Mouse (Mus musculus): ENCODE results near the gene Nfia. TPM values are rescaled to one million over a fixed set of nuclear protein-coding genes. Genes with fewer than 3 reads are reported as not detected.

Gene Nfia
- total RNA-seq, 2 experiments from 2014 or later = 134 to 149 TPM

DNA sequence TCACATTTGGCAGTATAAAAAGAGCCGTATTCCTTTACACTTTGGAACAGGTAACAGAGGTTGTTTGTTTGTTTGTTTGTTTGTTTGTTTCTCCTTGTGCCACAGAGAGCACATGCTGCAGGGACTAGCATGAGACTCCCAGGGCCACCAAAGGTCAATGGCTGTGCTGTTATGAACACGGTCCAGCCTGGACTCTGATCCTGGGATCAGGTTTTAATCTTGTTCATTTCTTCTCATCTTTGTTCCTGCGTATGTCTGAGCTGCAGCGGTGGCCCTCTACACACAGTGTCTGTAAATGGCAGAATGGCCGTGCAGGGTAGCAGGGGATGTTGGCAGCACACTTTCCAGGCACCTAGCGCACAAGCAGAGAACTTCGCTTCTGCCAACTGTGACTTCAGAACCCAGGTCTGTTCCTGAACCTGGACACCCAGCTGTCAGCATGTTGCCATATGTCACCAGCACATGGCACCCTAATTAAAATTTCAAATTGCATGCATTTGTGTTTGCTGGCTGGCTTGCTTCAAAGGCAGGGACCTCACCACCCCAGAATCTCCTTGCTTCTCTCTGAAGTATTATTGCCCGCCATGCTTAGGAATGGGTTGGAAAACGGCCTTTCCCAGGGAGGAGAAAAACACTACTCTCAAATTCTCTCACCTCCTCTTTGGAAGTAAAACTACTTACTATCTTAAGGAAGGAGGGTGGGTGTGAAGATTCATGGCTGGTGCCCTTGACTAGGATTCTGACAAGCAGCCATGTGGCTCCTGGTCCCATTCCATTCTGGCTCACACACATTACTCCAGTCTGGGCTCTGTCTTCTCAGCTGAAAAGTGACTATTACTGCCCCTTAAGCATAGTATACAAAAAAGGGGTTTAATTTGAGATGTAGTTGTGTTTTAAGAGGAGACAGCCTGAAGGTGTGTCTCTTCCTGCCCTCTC is 107.9 kb downstream of the Nfia start:
- intact Hi-C loops (cut with DNase I) = no loop called here
- no peak for DNase-seq (ENCODE audit: low spot score)

DNA sequence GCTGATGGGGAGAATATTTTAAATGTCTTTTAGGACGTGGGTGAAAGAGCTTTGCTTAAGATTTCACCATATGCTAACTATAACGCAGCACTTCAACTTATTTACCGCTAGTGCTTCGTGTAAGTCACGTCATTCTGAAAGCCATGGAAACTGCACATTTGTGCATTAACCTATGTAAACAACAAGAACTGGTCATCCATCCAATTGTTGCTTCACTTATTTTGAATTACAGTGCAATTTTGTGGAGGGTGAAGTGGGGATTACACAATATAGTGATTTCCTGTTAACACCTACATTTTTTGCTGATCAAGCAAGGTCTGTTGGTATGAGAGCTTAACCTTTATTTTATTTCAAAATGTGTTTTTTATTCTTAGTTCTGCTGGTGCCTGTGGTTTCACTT is 113.0 kb downstream of the Nfia start:
- DNase-seq (ENCODE audit: low spot score) = no peak
- intact Hi-C loops (cut with DNase I) = no loop called here

DNA sequence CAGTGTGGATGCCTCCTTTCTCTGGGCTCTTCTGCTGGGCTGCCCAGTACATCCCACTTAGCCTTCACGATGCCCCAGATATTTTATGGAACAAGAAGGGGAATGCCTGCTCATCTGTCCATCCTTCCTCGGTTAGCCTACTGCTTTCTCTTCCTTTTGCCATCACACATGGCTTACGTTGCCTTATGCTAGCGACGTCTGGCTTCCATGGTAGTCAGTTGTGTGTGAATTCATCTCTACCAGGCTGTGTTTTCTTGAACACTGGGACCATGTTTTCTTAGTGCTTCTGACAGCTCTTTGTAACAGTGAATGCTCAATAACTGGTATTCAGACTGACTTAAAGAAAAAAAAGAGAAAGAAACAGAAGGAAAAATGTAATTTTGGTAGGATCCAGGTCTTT is 113.7 kb downstream of the Nfia start:
- intact Hi-C loops (cut with DNase I) = no loop called here
- DNase-seq (ENCODE audit: low spot score) = no peak

DNA sequence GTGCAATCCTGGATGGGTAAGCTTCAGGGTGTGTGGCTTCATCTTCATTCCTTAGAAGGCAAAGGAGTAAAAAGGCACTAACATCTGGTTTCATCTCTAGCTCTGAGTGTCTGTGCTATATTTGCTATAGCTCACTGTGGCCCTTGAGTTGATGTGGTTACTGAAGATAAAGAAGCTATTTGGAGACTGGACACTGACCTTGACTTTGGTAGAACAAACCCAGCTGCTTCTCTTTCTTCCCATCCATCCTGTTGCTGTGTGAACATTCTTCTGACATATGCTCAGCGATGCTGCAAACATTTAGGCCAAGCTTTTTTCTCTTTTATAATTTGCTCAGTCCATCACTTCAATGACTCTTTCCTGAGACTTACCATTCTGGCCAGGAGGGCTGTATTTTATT is 114.7 kb downstream of the Nfia start:
- intact Hi-C loops (cut with DNase I) = no loop called here
- DNase-seq (ENCODE audit: low spot score) = no peak

DNA sequence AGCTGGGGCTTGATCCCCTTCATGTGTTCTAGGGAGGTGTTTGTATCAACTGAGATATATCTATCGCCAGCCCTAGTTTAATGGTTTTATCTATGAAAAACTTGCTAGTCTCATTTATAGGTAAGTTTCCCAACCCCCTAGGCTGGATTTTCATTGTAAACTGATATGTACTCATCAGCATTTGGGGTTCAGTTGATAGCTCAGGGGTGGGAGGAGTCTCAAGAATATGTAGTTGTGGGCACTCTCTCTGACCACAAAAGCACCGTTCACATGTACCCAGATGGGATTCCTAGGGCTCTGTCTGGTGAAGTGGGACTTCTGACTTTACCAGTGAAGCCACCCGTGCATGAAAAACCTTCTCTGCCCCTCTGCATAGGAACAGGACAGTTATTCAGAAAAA is 118.5 kb downstream of the Nfia start:
- DNase-seq (ENCODE audit: low spot score) = no peak
- intact Hi-C loops (cut with DNase I) = no loop called here

DNA sequence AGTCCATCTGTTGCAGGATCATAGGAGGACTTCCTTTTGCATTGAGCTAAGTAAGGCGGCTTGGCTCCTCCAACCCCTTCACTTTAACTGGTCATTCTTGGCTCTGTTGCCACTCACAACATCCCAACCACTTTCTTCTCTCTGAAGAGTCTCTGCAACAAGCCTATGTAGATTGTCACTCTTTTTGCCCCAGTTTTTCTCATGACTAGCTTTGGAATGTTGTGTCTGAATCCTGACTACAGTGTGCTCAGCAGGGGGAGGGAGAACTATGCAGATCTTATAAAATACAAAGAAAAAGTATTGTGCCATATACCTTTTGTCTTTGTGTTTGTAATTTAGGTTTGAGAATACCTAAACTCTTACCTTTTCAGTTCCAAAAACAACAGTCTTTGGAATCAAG is 119.1 kb downstream of the Nfia start:
- intact Hi-C loops (cut with DNase I) = no loop called here
- DNase-seq (ENCODE audit: low spot score) = no peak

DNA sequence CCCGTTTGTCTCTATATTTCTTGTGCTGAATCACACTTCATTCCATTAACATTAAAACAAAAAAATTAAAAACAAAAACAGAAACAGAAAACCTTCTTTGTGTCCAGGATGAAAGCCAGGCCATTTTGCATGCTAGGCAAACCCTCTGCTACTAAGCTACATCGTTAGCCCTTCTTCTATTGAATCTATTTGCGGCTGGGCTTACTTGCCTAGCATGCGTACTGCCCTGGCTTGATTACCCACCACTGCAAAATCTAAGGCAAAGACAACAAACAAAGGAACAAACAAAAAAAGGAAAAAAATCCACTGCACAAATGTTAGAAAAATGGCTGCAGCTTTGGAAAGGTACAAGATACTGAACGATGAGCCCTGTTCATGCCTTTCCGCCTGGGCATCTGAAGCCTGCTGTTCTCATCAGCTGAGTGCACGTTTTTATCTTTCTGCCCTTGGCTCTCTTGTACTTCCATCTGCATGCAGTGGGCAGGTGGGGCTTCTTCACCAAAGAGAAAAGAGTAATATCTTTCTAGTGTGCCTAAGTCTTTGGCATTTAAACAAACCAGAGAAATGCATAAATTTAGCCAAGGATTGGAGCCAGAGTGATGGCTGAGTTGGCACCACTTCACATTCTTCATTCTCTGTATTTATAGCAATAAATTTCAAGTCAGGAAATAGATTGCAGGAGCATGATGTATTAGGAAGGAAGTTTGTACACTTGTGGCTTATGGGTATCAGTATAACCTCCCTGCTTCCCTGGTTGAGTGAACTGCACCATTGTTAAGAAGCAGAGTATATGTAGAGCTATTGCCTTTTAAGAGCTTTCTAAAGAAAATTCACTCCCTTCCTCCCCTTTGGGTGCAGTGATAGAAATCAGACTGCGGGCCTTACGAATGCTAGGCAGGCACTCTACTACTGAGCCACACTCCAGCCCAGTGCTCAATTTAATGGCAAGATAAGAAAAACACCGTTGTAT is 121.7 kb downstream of the Nfia start:
- no peak for DNase-seq (ENCODE audit: low spot score)
- intact Hi-C loops (cut with DNase I) = no loop called here

DNA sequence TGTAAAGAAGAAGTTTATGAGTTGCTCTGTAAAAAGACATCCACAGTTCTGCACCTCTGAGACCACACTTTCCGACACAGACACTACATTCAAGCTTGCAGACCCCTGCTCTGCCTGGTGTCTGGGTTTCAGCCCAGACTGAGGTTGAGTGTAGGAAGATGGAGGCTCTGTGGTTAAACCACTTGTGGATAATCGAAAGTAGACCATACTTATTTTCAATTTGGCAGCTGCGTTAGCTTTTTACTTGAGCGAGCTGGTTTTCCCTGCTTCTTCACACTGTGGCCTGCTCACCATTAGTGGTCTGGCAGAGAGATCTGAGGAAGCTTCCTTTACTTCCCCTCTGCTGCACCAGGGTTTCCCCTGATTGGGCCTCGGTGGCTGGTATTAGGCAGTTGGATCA is 123.4 kb downstream of the Nfia start:
- no peak for DNase-seq (ENCODE audit: low spot score)
- intact Hi-C loops (cut with DNase I) = no loop called here

DNA sequence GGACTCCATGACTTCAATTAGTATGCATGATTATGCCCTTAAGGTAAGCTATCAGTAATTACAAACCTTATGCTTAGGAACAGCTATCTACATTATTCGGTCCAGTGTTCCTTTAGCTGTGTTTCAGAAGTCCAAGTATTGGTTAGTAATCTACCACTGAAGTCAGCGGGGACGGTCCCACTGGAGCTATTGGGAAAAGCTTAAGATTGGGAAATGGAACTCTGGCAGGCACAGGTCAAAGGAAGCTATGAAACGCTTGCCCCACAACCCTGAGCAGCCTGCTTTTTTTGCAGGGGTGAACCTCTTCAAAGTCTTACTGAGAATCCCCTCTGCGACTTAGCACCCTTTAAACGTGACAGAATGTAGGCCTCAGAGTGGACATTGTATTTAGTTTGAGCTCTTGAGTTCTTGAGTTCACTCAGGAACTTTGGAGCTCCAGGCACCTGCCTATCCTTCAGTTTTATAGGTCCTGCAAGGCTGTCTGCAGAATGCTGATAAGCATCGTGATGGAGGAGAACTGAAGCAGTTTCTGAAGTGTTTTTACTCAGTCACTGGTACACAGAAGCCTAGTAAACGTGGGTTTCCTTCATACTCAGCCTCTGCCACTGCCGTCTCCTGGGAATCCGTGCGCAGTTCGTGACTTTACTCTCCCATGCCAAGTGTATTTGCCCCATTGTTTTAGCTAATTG is 127.9 kb downstream of the Nfia start:
- intact Hi-C loops (cut with DNase I) = no loop called here
- DNase-seq (ENCODE audit: low spot score) = no peak

DNA sequence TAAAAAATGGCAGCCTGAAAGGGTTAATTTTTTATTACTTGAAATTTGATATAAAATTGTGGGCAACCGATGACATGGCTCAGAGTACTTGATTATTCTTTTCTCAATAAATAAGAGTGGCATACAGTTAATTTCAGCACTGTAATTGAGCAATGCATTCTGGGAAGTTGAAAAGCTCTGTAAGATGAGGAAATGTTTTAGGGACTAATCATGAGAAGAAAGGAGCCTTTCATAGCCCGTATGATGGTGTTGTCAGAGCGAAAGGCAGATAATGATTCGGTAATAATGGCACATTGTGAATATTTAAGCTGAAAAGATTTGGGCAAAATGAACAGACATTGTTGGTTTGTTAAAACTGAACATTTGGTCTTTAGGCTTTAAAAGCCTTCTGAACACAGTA is 133.3 kb downstream of the Nfia start:
- intact Hi-C loops (cut with DNase I) = loop anchor here (1.0 to 5.0 kb wide), 3 partner anchors 34 to 154 kb away; no protein-coding TSS in a partner anchor

DNA sequence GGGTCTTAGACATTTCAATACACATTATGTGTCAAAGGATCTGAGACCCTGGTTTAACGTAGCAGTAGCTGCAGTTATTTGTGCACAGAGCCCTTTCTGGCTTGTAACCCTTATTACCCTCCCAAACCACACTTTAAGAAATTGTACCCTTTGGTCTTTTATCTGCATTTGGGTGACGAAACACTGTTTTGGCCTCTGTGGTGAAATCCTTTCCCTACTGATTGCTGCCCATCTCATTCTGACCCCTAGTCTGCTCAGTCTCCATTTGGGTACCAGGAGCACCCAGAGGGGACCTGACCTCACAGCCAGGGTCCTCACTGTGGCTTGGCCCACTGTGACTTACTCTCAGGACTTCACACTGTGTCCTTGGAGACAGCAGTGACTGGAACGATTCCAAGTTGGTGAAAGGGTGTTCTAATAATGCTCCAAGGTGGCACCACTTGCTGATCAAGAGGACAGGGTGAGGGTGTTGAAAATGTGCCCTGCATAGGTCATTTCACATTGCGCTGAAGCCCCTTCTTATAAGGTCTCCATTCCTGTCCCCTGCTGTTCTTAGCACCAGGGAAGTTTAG is 136.1 kb downstream of the Nfia start:
- intact Hi-C loops (cut with DNase I) = loop anchor here (5.0 kb wide), 2 partner anchors 36 to 156 kb away; no protein-coding TSS in a partner anchor
- no peak for DNase-seq (ENCODE audit: low spot score)

More for the DNA sequence above, 133.3 kb downstream of the Nfia start:
- no peak for DNase-seq (ENCODE audit: low spot score)

DNA sequence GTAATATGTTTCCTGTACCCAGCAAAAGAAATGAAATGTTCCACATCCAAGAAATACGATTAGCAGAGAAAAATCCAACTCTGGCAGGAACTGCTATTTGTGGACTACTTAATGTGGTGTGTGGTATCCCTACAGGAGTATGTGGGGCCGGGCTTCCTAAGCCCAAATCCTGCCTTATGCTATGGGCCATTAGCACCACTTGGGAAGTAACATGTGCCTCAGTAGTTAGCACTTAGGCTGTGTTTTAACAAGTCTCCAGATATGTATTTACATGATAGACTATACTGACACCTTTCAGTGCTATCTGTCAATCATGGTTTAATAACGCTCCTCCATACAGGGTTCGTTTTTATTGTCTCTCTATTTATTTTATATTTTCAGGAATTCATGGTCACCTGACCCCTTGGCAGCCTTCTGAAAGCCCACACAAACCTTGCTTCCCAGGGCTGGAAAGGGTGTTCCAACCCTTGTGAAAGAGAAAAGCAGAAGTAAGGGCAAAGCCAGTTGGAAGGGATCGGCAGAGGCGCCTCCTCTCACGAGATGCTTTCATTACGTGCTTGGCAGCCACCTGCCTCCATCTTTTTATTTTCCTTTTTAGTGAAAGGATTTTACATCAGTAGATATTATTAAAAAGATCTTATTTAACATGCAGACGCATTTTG is 137.7 kb downstream of the Nfia start:
- intact Hi-C loops (cut with DNase I) = no loop called here
- DNase-seq (ENCODE audit: low spot score) = no peak

DNA sequence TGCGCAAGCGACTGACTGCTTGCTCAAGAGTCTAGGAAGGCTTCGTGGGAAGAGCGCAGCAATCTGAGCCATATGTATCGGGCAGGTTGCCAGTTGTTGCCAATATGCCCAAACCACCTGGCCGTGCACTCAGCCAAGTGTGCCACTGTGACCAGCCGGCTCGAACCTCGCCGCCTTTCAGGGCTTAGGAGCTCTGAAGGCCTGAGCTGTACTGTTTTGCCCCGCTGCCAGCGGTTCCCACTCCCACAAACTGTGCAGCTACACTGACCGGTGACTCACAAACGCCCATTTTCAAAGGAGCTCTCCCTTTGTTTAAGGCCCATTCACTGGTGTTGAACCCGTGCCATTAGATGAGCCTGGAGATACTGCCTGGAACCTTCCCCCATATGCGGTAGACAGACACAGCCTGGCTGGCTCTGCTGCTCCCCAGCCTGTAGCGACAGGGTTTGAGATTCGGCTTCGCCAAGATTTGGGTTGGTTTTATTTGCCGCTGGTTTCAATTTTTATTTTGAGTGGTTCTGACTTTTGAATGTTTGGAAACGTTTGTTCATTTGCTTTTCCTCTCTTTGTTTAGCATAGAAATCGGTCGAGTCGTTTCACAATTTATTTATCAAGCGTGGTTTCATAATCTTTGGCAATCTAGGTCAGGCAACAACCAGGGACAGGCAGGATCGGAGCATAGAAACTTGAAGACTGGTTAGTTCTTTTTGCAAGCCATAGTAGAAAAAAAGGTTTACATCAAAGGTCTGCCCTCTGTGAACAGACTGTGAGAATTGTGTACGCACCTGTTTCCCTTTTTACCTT is 138.4 kb downstream of the Nfia start:
- intact Hi-C loops (cut with DNase I) = no loop called here
- no peak for DNase-seq (ENCODE audit: low spot score)

DNA sequence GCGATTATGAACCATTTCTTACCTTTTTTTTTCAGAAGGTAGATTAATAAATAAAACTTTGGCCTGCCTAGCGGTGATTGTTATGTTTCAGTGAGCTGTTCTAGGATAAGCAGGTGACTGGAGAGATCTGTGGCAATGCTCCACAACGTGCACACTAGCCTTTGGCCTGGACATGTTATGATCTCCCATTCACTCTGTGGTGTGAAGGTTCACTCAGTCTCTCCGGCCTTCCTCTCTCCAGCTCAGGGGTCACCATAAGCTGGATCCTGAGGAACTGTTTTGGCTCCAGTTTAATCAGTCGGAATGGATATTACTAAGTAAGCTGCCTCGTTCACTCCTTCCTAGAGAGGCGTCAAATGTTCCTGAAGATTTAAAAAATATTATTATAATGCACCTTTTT is 139.2 kb downstream of the Nfia start:
- DNase-seq (ENCODE audit: low spot score) = no peak
- intact Hi-C loops (cut with DNase I) = no loop called here

DNA sequence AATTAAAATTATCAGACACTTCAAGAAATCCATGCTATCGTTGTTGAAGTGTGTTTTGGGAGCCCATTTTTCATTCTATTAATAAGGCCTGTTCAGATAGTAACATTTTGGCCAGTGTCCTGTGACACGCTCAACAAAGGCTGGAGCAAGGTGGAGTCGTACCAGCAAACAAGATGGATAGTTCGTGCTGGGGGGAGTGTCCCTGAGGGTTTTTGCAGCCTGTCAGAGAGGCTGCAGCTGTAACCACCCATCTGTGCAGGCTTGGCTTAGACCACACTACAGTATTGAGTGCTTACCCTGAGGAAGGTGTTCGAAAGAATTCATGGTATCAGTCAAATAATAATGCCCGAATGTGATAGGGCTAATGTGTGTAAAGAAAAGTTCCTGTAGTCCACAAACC is 139.6 kb downstream of the Nfia start:
- DNase-seq (ENCODE audit: low spot score) = no peak
- intact Hi-C loops (cut with DNase I) = no loop called here

DNA sequence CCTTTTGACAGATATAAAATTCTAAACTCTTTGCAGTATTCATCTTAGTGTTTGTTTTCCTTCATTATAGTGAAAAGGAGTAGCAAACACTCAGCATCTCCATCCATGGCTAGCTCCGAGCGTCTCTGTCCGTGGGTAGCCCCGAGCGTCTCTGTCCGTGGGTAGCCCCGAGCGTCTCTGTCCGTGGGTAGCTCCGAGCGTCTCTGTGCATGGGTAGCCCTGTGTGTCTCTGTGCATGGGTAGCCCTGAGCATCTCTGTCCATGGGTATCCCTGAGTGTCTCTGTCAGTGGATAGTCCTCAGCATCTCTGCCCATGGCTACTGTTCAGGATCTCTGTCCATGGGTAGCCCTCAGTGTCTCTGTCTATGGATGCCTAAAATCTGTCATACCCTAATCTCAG is 140.0 kb downstream of the Nfia start:
- no peak for DNase-seq (ENCODE audit: low spot score)
- intact Hi-C loops (cut with DNase I) = no loop called here

DNA sequence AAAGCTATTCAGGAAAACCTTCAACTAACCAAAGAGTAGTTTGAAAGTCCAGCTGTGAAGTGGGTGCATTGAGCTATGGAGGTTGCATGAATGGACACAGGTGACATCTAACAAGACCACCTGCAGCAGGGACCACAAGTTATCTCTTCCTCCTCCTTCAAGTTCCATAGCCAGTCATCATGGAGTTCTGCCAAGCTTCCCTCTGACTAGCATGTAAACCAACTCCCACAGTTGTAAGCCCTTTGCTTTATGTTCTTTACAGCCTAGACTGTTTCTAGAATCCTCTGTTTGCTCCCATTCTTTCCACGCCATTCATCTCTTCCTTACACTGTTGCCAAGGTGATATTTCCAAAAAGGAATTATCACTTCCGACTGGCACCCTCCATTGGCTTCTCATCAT is 141.8 kb downstream of the Nfia start:
- DNase-seq (ENCODE audit: low spot score) = no peak
- intact Hi-C loops (cut with DNase I) = no loop called here

DNA sequence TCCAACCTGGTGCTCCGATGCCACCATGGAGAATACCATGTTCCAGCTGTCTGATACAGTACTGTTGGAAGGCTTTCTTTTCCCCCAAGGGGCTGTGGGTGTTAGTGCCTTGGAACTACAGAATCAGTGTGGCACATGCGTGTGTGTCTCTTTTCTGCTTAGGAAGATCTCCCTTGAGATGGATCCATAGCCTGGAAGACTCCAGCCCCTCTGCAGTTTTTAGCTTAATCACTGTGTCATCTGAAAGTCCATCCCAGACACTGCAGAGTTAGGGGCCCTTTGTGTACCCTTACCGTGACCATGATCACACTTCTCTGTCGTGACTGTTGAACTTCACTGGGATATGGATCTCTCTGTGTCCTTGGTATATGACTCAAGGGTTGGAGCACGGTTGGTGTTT is 142.2 kb downstream of the Nfia start:
- DNase-seq (ENCODE audit: low spot score) = no peak
- intact Hi-C loops (cut with DNase I) = loop anchor here (5.0 kb wide), 2 partner anchors 193 to 408 kb away; no protein-coding TSS in a partner anchor

Data from heart, postnatal 25 days (tissue).